ENCODE assay signal across 13 mouse cellular contexts in the genomic region with DNA sequence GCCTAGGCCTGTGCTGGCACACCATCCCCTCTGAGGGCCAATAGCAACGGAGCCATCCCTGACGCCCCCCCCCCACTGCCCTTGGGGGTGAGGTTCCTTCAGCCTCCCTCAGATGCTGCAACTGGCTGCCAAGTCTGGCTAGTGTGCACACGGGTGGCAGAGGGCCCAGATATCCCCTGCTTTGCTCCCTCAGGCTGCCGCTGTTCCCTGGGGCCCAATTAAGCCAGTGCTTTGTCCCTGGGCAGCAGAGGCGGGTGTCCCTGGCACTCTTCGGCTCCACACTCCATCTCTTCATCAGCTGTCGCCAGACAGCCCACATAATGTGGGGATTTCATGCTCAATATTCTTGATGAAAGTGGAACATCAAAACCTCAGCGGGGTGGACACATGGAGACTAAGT.
DNase-seq lines count a peak whose midpoint lies in the region; ATAC-seq and TF ChIP-seq lines count a peak whose summit lies in the region.
"Had no signal": no experiment of that assay in that cellular context is flagged by ENCODE, and none has a peak within 500 bp of the region (broad histone marks: within the 10 kb centered on the region; RNA-seq: fewer than 3 reads in every experiment).

No protein-coding gene starts in this region.

- no peak overlapping the region for H3K4me3 ChIP-seq in forebrain, embryonic 11.5 days (ENCODE audit: low read depth, low read length)
- H3K4me3 ChIP-seq in hindbrain, embryonic 16.5 days (ENCODE audit: low read length), result no peak overlapping the region
- no peak overlapping the region for H3K4me3 ChIP-seq in neural tube, embryonic 13.5 days
- H3K4me3 ChIP-seq in intestine, postnatal 0 days (ENCODE audit: low read depth, low read length), result no peak overlapping the region
- no peak overlapping the region for H3K4me3 ChIP-seq in kidney, adult 2 months (ENCODE audit: insufficient read depth, low read depth, low read length)
- H3K4me3 ChIP-seq: heart, adult 2 months; liver, embryonic 15.5 days had no signal

- DNase-seq in left cerebral cortex, postnatal 10 days (ENCODE audit: extremely low spot score in 1 of 2, low spot score in 2 of 2), result peak; percentile 17 to 41
- no peak for DNase-seq in left cerebral cortex, adult 11 months (ENCODE audit: low spot score)
- DNase-seq in forebrain, embryonic 11.5 days (ENCODE audit: low spot score), result no peak
- no peak for DNase-seq in kidney, adult 2 months
- DNase-seq in B cell, adult 2 months, result no peak
- DNase-seq: heart, adult 2 months; spleen, adult 18-20 months; thymus, postnatal 36 days had no signal

- TF ChIP-seq CTCF in intestine, postnatal 0 days (IDR thresholded peaks at IDR 0.05; ENCODE audit: low read depth), result no peak
- TF ChIP-seq CTCF in kidney, adult 2 months (conservative IDR thresholded peaks at IDR 0.05; ENCODE audit: insufficient read depth, insufficient read length, low read depth, low read length), result no peak

- WGBS in forebrain, embryonic 11.5 days, result 36% methylated on average over 8 of the region's 8 CpGs
- 22% methylated on average over 7 of the region's 8 CpGs for WGBS in hindbrain, embryonic 16.5 days
- 33% methylated on average over 8 of the region's 8 CpGs for WGBS in neural tube, embryonic 13.5 days
- WGBS in intestine, postnatal 0 days, result 72% methylated on average over 8 of the region's 8 CpGs
- WGBS in kidney, adult 2 months, result 77% methylated on average over 8 of the region's 8 CpGs

- H3K4me2 ChIP-seq in forebrain, embryonic 11.5 days (ENCODE audit: low read depth, low read length, severe bottlenecking), result no peak overlapping the region
- no peak overlapping the region for H3K4me2 ChIP-seq in hindbrain, embryonic 16.5 days (ENCODE audit: low read length)
- H3K4me2 ChIP-seq in neural tube, embryonic 13.5 days, result no peak overlapping the region
- H3K4me2 ChIP-seq in intestine, postnatal 0 days (replicated peaks; ENCODE audit: low read depth), result no peak overlapping the region
- H3K4me2 ChIP-seq: liver, embryonic 15.5 days had no signal

- TF ChIP-seq POLR2A in kidney, adult 2 months (IDR thresholded peaks at IDR 0.05; ENCODE audit: low read depth, low read length), result no peak

- intact Hi-C loops in left cerebral cortex, postnatal 10 days (cut with DNase I), result no loop called here

- peaks cover 29% of the 10 kb centered on the region for H3K27me3 ChIP-seq in forebrain, embryonic 11.5 days (ENCODE audit: control insufficient read depth, insufficient read depth, low read length)
- peaks cover 19% of the 10 kb centered on the region for H3K27me3 ChIP-seq in hindbrain, embryonic 16.5 days (replicated peaks; ENCODE audit: control insufficient read depth, insufficient read depth, low read length)
- peaks cover 92% of the 10 kb centered on the region for H3K27me3 ChIP-seq in neural tube, embryonic 13.5 days
- 0 out of 2 replicates have a peak, but pooled peaks cover 3% of the 10 kb centered on the region for H3K27me3 ChIP-seq in intestine, postnatal 0 days (replicated peaks; ENCODE audit: control insufficient read depth, insufficient read depth, low read length)
- H3K27me3 ChIP-seq in kidney, adult 2 months (replicated peaks; ENCODE audit: control insufficient read depth, insufficient read depth, low read length), result no peaks in the 10 kb centered on the region

- H3K27ac ChIP-seq in forebrain, embryonic 11.5 days (ENCODE audit: low read depth, low read length), result no peak overlapping the region; the same call in 1 of the 2 replicates
- H3K27ac ChIP-seq in hindbrain, embryonic 16.5 days (ENCODE audit: low read depth, low read length), result no peak overlapping the region
- H3K27ac ChIP-seq in neural tube, embryonic 13.5 days (replicated peaks), result no peak overlapping the region
- no peak overlapping the region for H3K27ac ChIP-seq in intestine, postnatal 0 days (ENCODE audit: low read depth, low read length)
- H3K27ac ChIP-seq in kidney, adult 2 months (ENCODE audit: insufficient read depth, low read depth, low read length), result no peak overlapping the region
- H3K27ac ChIP-seq: heart, adult 2 months; liver, embryonic 15.5 days had no signal

- H3K36me3 ChIP-seq in forebrain, embryonic 11.5 days (ENCODE audit: control insufficient read depth, insufficient read depth, low read length), result no peaks in the 10 kb centered on the region
- H3K36me3 ChIP-seq in hindbrain, embryonic 16.5 days (ENCODE audit: control insufficient read depth, insufficient read depth, low read length), result no peaks in the 10 kb centered on the region
- no peaks in the 10 kb centered on the region for H3K36me3 ChIP-seq in neural tube, embryonic 13.5 days
- no peaks in the 10 kb centered on the region for H3K36me3 ChIP-seq in intestine, postnatal 0 days (ENCODE audit: control insufficient read depth, insufficient read depth)
- H3K36me3 ChIP-seq in kidney, adult 2 months (ENCODE audit: control insufficient read depth, insufficient read depth, low read length), result no peaks in the 10 kb centered on the region
- H3K36me3 ChIP-seq: liver, embryonic 15.5 days had no signal

- peak; percentile 26; the same call in 1 of the 2 replicates for ATAC-seq in forebrain, embryonic 11.5 days (replicated peaks; ENCODE audit: low FRiP score)
- ATAC-seq in hindbrain, embryonic 16.5 days, result peak; percentile 76
- peak; percentile 50 for ATAC-seq in neural tube, embryonic 13.5 days (ENCODE audit: low read depth)
- ATAC-seq in intestine, postnatal 0 days, result no peak
- ATAC-seq: intestine, embryonic 16.5 days had no signal

- peaks cover 6% of the 10 kb centered on the region; the same call in 1 of the 2 replicates for H3K4me1 ChIP-seq in forebrain, embryonic 11.5 days (replicated peaks; ENCODE audit: control insufficient read depth, insufficient read depth, low read length)
- H3K4me1 ChIP-seq in hindbrain, embryonic 16.5 days (ENCODE audit: control insufficient read depth, insufficient read depth, low read depth, low read length), result no peaks in the 10 kb centered on the region; the same call in 1 of the 2 replicates
- H3K4me1 ChIP-seq in neural tube, embryonic 13.5 days (replicated peaks), result peaks cover 19% of the 10 kb centered on the region
- H3K4me1 ChIP-seq in intestine, postnatal 0 days (replicated peaks; ENCODE audit: control insufficient read depth, insufficient read depth, low read length), result no peaks in the 10 kb centered on the region
- H3K4me1 ChIP-seq in kidney, adult 2 months (ENCODE audit: control insufficient read depth, insufficient read depth, low read length), result no peaks in the 10 kb centered on the region
- H3K4me1 ChIP-seq: liver, embryonic 15.5 days had no signal

- no peaks in the 10 kb centered on the region for H3K9me3 ChIP-seq in forebrain, embryonic 11.5 days (ENCODE audit: control insufficient read depth, low read length)
- H3K9me3 ChIP-seq in hindbrain, embryonic 16.5 days (ENCODE audit: control insufficient read depth, low read length), result no peaks in the 10 kb centered on the region
- H3K9me3 ChIP-seq in neural tube, embryonic 13.5 days, result no peaks in the 10 kb centered on the region
- no peaks in the 10 kb centered on the region for H3K9me3 ChIP-seq in intestine, postnatal 0 days (ENCODE audit: control insufficient read depth)
- H3K9me3 ChIP-seq: liver, embryonic 15.5 days had no signal

- H3K9ac ChIP-seq in forebrain, embryonic 11.5 days (ENCODE audit: low read length), result no peak overlapping the region
- H3K9ac ChIP-seq in hindbrain, embryonic 16.5 days (ENCODE audit: low read depth, low read length), result no peak overlapping the region
- no peak overlapping the region for H3K9ac ChIP-seq in neural tube, embryonic 13.5 days
- no peak overlapping the region for H3K9ac ChIP-seq in intestine, postnatal 0 days (ENCODE audit: low read depth, low read length)
- H3K9ac ChIP-seq: liver, embryonic 15.5 days had no signal

Comparison
In these comparisons a context has a peak if more than half of its experiments do, and no peak if none do; other contexts are left out.
1. DNase-seq: peak in left cerebral cortex, postnatal 10 days (2 of 2); none in left cerebral cortex, adult 11 months (single experiment), forebrain, embryonic 11.5 days (single experiment), kidney, adult 2 months (single experiment) and B cell, adult 2 months (0 of 2).